Mouse (Mus musculus) heart, embryonic 14.5 days (tissue): ENCODE results near the gene Usp16. TPM values are rescaled to one million over a fixed set of nuclear protein-coding genes. Genes with fewer than 3 reads are reported as not detected.

Experiments used
- polyA plus RNA-seq: library from polyadenylated mRNA; unstranded; fragments of >200 nt; fragmentation: Nextera tagmentation; extraction: Ambion mirVana; gene quantifications from 2 replicates; pipeline ENCODE4 v1.2.1, GENCODE M21; 2014

Gene Usp16
- polyA plus RNA-seq, 1 experiment from 2014 or later, result 39.1 TPM

Other genes with a start within 250 kb of the Usp16 start
- 31.2 and 31.5 TPM in 2 replicates for gene N6amt1, start 100.5 kb upstream of the Usp16 start, polyA plus RNA-seq
- 22.1 and 24.6 TPM in 2 replicates for gene Ltn1, start 22.1 kb upstream of the Usp16 start, polyA plus RNA-seq
- gene Rwdd2b, start 14.1 kb upstream of the Usp16 start, polyA plus RNA-seq, result 11.0 and 12.3 TPM in 2 replicates
- 308 and 311 TPM in 2 replicates for gene Cct8, start 41.2 kb downstream of the Usp16 start, polyA plus RNA-seq
- gene Map3k7cl, start 98.6 kb downstream of the Usp16 start, polyA plus RNA-seq, result 0.59 and 0.70 TPM in 2 replicates
- 7.8 and 11.8 TPM in 2 replicates for gene Bach1, start 244.2 kb downstream of the Usp16 start, polyA plus RNA-seq